Mouse (Mus musculus) embryonic stem cell, embryonic (primary cell): ENCODE data around the gene Cmah.

Experiments
- CTCF ChIA-PET, 4 experiments: fragments of 300-600 bp in 2 of 4; fragments of 350-600 bp in 2 of 4; sonication (Branson Sonifier 250); formaldehyde crosslinking; loops; one replicate each; lab custom pipeline; 2022; ENCODE audit warnings: inconsistent platforms in 2 of 4; lab: Charles Lee
- POLR2A ChIA-PET, 4 experiments: fragments of 300-600 bp in 2 of 4; fragments of 350-600 bp in 2 of 4; sonication (Branson Sonifier 250); formaldehyde crosslinking; loops; one replicate each; lab custom pipeline; 2022; ENCODE audit warnings: antibody characterized with exemption in 4 of 4, inconsistent platforms in 1 of 4; lab: Charles Lee

Gene Cmah

GRCm38 (mm10) chr13:24443763-24444347 lies 116.7 kb downstream of the Cmah start:
- CTCF ChIA-PET = interaction anchor here in 1 of 4 experiments (0.9 kb wide), 1 partner anchor 28 kb away, joined by 4 read pairs; no protein-coding TSS in a partner anchor
- POLR2A ChIA-PET = interaction anchor here in 1 of 4 experiments (0.9 kb wide), 1 partner anchor 371 kb away, joined by 3 read pairs; no protein-coding TSS in a partner anchor

- ChIA-PET POLR2A (no interaction called here), CTCF (no interaction called here)
Observed at GRCm38 (mm10) chr13:24444709-24445108, 117.5 kb downstream of the Cmah start.

GRCm38 (mm10) chr13:24445166-24445565 lies 118.0 kb downstream of the Cmah start:
- ChIA-PET POLR2A (no interaction called here), CTCF (no interaction called here)

DNA sequence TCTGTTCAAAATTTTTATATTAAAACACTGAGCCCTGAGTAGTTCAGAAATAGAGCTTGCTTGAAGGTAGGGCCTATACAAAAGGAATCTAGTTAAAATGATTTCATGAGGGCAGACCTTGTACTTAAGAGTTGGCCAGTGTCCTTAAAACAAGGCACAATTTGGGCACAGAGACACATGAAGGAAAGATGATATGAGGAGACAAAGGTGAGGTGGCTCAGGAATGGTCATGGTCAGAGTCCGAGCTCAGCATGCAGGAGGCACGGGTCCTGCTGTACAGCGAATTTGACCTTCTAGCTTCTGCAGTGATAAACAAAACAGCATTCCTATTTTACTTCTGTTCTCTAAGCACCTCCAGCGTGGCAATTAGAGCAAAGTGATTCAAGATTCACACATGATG lies 118.9 kb downstream of the Cmah start:
- POLR2A ChIA-PET = no interaction called here
- CTCF ChIA-PET = interaction anchor here in 1 of 4 experiments (0.6 kb wide), 1 partner anchor 209 kb away, joined by 3 read pairs; no protein-coding TSS in a partner anchor

- ChIA-PET CTCF (no interaction called here), POLR2A (interaction anchor here in 1 of 4 experiments (1.4 kb wide), 1 partner anchor 18 kb away, joined by 4 read pairs; no protein-coding TSS in a partner anchor)
Observed at GRCm38 (mm10) chr13:24447043-24447442, 119.8 kb downstream of the Cmah start.

DNA sequence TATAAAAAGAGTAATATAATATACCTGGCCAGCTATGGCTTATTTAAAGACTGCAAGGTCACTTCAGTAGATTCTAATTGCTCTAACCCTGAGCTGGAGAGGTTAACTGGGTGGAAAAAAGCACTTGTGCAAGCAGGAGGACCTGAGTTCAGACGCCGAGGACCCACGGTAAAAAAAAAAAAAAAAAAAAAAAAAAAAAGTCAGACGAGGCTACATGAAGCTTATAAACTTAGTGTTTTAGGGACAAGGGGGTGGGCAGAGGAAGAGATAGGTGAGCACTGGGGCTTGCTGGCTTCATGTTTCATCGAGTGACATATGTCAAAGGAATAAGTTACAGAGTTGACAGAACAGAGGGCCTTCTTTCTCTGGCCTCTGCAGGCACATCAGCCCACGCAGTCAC lies 121.4 kb downstream of the Cmah start:
- CTCF ChIA-PET = no interaction called here
- POLR2A ChIA-PET = interaction anchor here in 1 of 4 experiments (0.7 to 1.4 kb wide), 2 partner anchors 16 to 82 kb away, joined by 4 to 5 read pairs; no protein-coding TSS in a partner anchor

- POLR2A ChIA-PET = interaction anchor here in 1 of 4 experiments (1.0 kb wide), 1 partner anchor 14 kb away, joined by 3 read pairs; no protein-coding TSS in a partner anchor
- CTCF ChIA-PET = interaction anchor here in 1 of 4 experiments (1.1 kb wide), 1 partner anchor 31 kb away, joined by 3 read pairs; no protein-coding TSS in a partner anchor
Observed at GRCm38 (mm10) chr13:24451455-24451854, 124.3 kb downstream of the Cmah start.

- CTCF ChIA-PET = interaction anchor here in 1 of 4 experiments (0.7 kb wide), 1 partner anchor 483 kb away, joined by 3 read pairs; no protein-coding TSS in a partner anchor
- POLR2A ChIA-PET = no interaction called here
Observed at GRCm38 (mm10) chr13:24453737-24454136, 126.5 kb downstream of the Cmah start.

GRCm38 (mm10) chr13:24456385-24456784 lies 129.2 kb downstream of the Cmah start:
- CTCF ChIA-PET = interaction anchor here in 1 of 4 experiments (0.6 kb wide), 1 partner anchor 663 kb away, joined by 4 read pairs; no protein-coding TSS in a partner anchor
- POLR2A ChIA-PET = no interaction called here

GRCm38 (mm10) chr13:24460517-24460916 lies 133.3 kb downstream of the Cmah start:
- POLR2A ChIA-PET = no interaction called here
- CTCF ChIA-PET = no interaction called here

DNA sequence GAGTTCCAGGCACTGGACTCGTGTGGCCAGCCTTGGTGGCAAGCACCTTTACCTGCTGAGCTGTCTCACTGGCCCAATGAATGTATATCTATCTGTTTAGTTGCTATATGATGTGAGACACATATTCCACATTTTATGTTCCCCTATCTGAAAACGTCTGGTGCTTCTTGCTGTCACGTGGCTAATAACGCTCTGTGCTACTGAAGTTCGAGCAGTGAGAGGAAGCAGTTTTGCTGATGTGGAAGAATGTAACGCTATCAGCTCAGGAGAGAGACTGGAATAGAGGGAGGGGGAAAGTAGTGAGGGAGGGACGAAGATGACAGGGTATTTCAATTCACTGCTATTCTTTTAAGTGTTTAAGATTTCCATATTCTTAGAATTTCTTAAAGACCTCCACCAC lies 136.6 kb downstream of the Cmah start:
- CTCF ChIA-PET = no interaction called here
- POLR2A ChIA-PET = no interaction called here

DNA sequence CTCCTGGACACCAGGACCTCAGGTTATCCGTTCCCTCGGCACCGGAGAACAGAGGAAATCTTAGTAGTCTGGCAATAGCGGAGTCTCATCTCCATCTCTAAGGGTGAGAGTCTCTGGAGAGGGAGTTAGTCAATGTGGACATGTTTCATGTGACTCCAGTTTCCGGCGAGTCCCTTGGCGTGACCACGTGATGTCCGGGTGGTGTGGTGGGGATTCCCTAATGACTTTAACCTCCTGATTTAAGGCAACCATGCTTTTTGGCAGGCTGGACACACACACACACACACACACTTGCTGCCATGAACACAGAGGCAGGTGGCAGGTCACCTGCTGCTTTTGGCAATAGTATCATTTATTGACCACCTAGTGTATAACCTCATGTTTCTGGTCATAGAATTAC lies 138.8 kb downstream of the Cmah start:
- POLR2A ChIA-PET = no interaction called here
- CTCF ChIA-PET = no interaction called here

GRCm38 (mm10) chr13:24467806-24468205 lies 140.6 kb downstream of the Cmah start:
- ChIA-PET POLR2A (no interaction called here), CTCF (no interaction called here)

GRCm38 (mm10) chr13:24477564-24477963 lies 150.4 kb downstream of the Cmah start:
- ChIA-PET CTCF (interaction anchor here in 1 of 4 experiments (0.6 kb wide), 1 partner anchor 63 kb away, joined by 4 read pairs; no protein-coding TSS in a partner anchor), POLR2A (no interaction called here)

DNA sequence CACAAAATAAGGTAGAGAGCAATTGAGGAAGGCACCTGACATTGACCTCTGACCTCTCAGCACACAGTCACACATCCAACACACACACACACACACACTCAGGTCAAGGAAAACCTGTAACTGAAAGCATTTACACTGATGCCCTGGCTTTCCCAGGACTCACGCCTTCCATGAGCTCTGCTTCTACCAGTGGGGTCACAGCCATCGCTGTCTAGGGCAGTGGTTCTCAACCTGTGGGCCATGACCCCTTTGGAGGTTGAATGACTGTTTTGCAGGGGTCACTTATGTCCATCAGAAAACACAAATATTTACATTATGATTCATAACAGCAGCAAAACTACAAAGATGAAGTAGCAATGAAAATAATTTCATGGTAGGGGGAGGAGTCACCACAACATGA lies 152.3 kb downstream of the Cmah start:
- POLR2A ChIA-PET = no interaction called here
- CTCF ChIA-PET = interaction anchor here in 1 of 4 experiments (0.7 kb wide), 1 partner anchor 646 kb away, joined by 4 read pairs; no protein-coding TSS in a partner anchor

DNA sequence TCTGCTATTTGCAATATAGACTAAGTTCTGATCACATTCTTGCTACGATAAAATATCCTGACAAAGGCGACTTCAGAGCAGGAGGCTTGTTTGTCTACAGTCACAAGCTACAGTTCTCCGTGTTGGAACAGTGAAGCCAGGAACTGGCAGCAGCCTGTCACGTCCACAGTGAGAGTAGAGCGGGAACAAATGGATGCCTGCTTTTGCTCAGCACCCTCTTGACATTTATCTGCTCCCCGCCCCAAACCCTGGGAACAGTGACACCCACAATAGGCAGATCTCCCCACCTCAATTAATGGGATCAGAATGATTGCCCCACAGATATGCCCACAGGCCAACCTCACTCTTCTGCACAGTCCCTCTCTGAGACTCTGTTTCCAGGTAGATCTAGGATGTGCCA lies 153.6 kb downstream of the Cmah start:
- ChIA-PET POLR2A (no interaction called here), CTCF (interaction anchor here in 1 of 4 experiments (2.0 kb wide), 1 partner anchor 206 kb away, joined by 27 read pairs; no protein-coding TSS in a partner anchor)

DNA sequence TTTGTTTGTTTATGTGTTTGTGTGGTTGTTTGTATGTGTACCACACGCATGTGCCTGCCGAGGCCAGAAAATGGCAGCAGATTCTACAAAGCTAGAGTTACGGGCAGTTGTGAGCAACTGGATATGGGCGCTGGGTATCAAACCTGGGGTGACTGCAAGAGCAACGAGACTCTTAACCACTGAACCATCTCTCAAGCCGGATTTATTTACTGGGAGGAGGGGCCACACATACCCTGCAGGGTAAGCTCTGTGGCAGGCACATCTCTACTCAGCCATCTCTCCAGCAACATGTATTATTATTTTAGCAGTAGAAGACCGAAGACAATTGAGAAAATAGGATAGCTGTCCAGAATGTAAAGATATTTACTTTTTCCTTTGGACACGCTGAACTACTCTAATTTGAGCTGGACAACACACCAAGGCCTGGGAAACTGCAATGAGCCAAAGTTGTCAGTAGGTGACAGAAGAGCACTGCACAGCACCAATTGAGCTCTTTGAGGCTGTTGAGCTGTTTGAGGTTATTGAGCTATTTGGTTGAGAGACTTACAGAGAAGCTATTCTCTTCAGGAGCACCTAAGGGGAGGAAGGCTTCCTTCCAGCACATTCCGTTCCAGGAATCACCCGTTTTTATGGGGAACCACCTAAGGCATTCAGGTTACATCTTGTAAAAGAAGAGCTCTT lies 154.6 kb downstream of the Cmah start:
- POLR2A ChIA-PET = interaction anchor here in 2 of 4 experiments (0.6 to 1.2 kb wide), 5 partner anchors 14 to 740 kb away, joined by 3 to 4 read pairs (median 3); no protein-coding TSS in a partner anchor
- CTCF ChIA-PET = interaction anchor here (0.5 to 2.0 kb wide), 45 partner anchors 9 to 829 kb away, joined by 3 to 55 read pairs (median 4); no protein-coding TSS in a partner anchor

GRCm38 (mm10) chr13:24483691-24484090 lies 156.5 kb downstream of the Cmah start:
- POLR2A ChIA-PET = interaction anchor here in 1 of 4 experiments (0.7 kb wide), 1 partner anchor 129 kb away, joined by 3 read pairs; no protein-coding TSS in a partner anchor
- CTCF ChIA-PET = interaction anchor here in 1 of 4 experiments (0.7 to 0.8 kb wide), 2 partner anchors 204 kb away, joined by 3 to 4 read pairs; no protein-coding TSS in a partner anchor

- ChIA-PET POLR2A (interaction anchor here in 2 of 4 experiments (0.6 kb wide), 2 partner anchors 33 to 899 kb away, joined by 3 to 5 read pairs; no protein-coding TSS in a partner anchor), CTCF (interaction anchor here in 1 of 4 experiments (1.0 kb wide), 1 partner anchor 567 kb away, joined by 3 read pairs; no protein-coding TSS in a partner anchor)
Observed at GRCm38 (mm10) chr13:24484811-24485210, 157.6 kb downstream of the Cmah start.
